Mouse (Mus musculus) adrenal gland, adult 8-10 months (tissue): ENCODE data around the gene Gfm2. TPM values are rescaled to one million over a fixed set of nuclear protein-coding genes. Genes with fewer than 3 reads are reported as not detected.

ENCODE experiments used
- total RNA-seq, 4 experiments: library from RNA; stranded (reverse); gene quantifications; 2 replicates each; pipeline ENCODE4 v1.2.4; 2022

Gene Gfm2
- total RNA-seq, 4 experiments from 2014 or later: 40.3 to 52.3 (median 41.8) TPM

Other genes starting within 250 kb of the Gfm2 start
- under 1 TPM; 0.08 to 0.94 (median 0.39) TPM for gene Gcnt4, start 213.2 kb upstream of the Gfm2 start, total RNA-seq
- gene 1700029F12Rik, start 103.6 kb upstream of the Gfm2 start, total RNA-seq: not detected
- 10 to 100 TPM in 2 of 4 experiments, 1 to 10 TPM in 2; 2.4 to 15.4 (median 8.6) TPM for gene Fam169a, start 70.7 kb upstream of the Gfm2 start, total RNA-seq
- 10 to 100 TPM in 1 of 4 experiments, 1 to 10 TPM in 2, not detected in 1; 1.5 to 11.2 (median 7.5) TPM for gene Gm6169, start 38.7 kb upstream of the Gfm2 start, total RNA-seq
- gene Nsa2, start within 50 bp of the Gfm2 start, total RNA-seq: 10 to 100 TPM; 42.2 to 64.1 (median 53.1) TPM
- 10 to 100 TPM; 34.1 to 72.0 (median 50.7) TPM for gene Hexb, start 60.4 kb downstream of the Gfm2 start, total RNA-seq
- gene Enc1, start 103.2 kb downstream of the Gfm2 start, total RNA-seq: 1 to 10 TPM; 4.3 to 8.7 (median 7.9) TPM